Mouse (Mus musculus) heart, adult 2 months (tissue): ENCODE measurements around the gene 4931406P16Rik. TPM values are rescaled to one million over a fixed set of nuclear protein-coding genes. Genes with fewer than 3 reads are reported as not detected.

ENCODE experiments used
- DNase-seq, 2 experiments: peaks; one replicate each; pipeline ENCODE4 v3.0.0; 2021
- H3K27ac ChIP-seq: fragments of 200-600 bp; 2 replicates; pipeline ENCODE4 v1.8.1; 2022
- H3K27me3 ChIP-seq: fragments of 200-500 bp; 2 replicates; pipeline ENCODE4 v1.6.1; 2012; ENCODE audit warnings: mild to moderate bottlenecking, low read length, inconsistent platforms, mixed read lengths; ENCODE audit not compliant: control insufficient read depth, insufficient read depth
- H3K36me3 ChIP-seq: fragments of 200-500 bp; 2 replicates; pipeline ENCODE4 v1.6.1; 2012; ENCODE audit warnings: low read length, inconsistent platforms; ENCODE audit not compliant: control insufficient read depth, insufficient read depth
- H3K4me1 ChIP-seq: fragments of 200-500 bp; 2 replicates; pipeline ENCODE4 v1.6.1; 2011; ENCODE audit warnings: low read length; ENCODE audit not compliant: control insufficient read depth, insufficient read depth
- H3K4me3 ChIP-seq: fragments of 200-600 bp; 2 replicates; pipeline ENCODE4 v1.8.1; 2022
- H3K79me2 ChIP-seq: fragments of 200-500 bp; replicated peaks from 2 replicates; pipeline ENCODE4 v1.6.1; 2012; ENCODE audit warnings: mild to moderate bottlenecking, inconsistent platforms, low read length, moderate library complexity, mixed read lengths; ENCODE audit not compliant: control insufficient read depth, insufficient read depth
- H3K9ac ChIP-seq: fragments of 200-500 bp; 2 replicates; pipeline ENCODE4 v1.6.1; 2012; ENCODE audit warnings: low read depth, mild to moderate bottlenecking, control low read depth, inconsistent platforms, low read length, mixed read lengths
- CTCF ChIP-seq: fragments of 200-600 bp; IDR thresholded peaks from 2 replicates; pipeline ENCODE4 v1.8.1; 2022; ENCODE audit warnings: antibody characterized with exemption, mild to moderate bottlenecking, moderate library complexity
- EP300 ChIP-seq: fragments of 200-500 bp; IDR thresholded peaks from 2 replicates; pipeline ENCODE4 v1.6.1; 2011; ENCODE audit warnings: low read depth, low read length, control low read depth; ENCODE audit not compliant: insufficient read depth
- POLR2A ChIP-seq: fragments of 200-500 bp; IDR thresholded peaks from 2 replicates; pipeline ENCODE4 v1.6.1; 2011; ENCODE audit warnings: mild to moderate bottlenecking, low read depth, low read length, control low read depth; ENCODE audit not compliant: insufficient read depth
- WGBS: fragments of 180-500 bp; shearing (Covaris S2); methylation state at CpG from one replicate; pipeline ENCODE4 v1.1.7; 2018; 5-methylcytosine and 5-hydroxymethylcytosine counted together
- intact Hi-C: fragments of 180-260 bp; cut with DNase I; formaldehyde crosslinking; loops from one replicate; pipeline ENCODE4 v1.15.1; 2025
- polyA plus RNA-seq: library from polyadenylated mRNA; depleted of rRNA; stranded (reverse); fragments of >200 nt; gene quantifications from 2 replicates; pipeline ENCODE4 v1.2.3, GENCODE M21; 2012
- total RNA-seq, 2 experiments: library from RNA; stranded (reverse); gene quantifications; 2 replicates each; pipeline ENCODE4 v1.2.3; 2021

4931406P16Rik gene
- total and polyA plus RNA-seq, 3 experiments: 24.9 to 44.1 (median 40.7) TPM

DNA sequence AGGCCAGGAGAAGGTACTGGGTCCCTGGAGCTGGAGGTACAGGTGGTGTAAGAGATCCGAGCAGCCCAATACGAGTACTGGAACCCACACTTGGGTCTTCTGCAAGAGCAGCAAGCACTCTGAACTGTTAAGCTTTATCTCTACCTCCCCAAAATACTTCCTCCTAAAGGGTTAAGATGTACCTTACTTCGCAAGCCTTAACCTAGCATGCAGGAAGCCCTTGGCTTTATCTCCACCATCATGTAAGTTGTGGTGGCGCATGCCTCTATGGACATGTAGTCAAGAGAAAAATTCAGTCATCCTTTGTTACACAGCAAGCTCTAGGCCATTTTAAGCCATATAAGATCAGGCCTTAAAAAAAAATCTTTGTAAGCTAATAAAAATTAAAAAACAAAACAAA, 33.2 kb upstream of the 4931406P16Rik start:
- Histone ChIP-seq H3K36me3 (peaks cover 8% of the 10 kb centered on the region), H3K27me3 (no peaks in the 10 kb centered on the region), H3K27ac (no peak overlapping the region), H3K79me2 (no peaks in the 10 kb centered on the region), H3K4me1 (no peaks in the 10 kb centered on the region; the same call in 1 of the 2 replicates), H3K4me3 (no peak overlapping the region), H3K9ac (no peak overlapping the region)
- no peak for TF ChIP-seq CTCF
- TF ChIP-seq EP300: no peak
- TF ChIP-seq POLR2A: no peak
- DNase-seq: no peak
- intact Hi-C loops: no loop called here
- 91% methylated on average over 4 of the region's 4 CpGs for WGBS

DNA sequence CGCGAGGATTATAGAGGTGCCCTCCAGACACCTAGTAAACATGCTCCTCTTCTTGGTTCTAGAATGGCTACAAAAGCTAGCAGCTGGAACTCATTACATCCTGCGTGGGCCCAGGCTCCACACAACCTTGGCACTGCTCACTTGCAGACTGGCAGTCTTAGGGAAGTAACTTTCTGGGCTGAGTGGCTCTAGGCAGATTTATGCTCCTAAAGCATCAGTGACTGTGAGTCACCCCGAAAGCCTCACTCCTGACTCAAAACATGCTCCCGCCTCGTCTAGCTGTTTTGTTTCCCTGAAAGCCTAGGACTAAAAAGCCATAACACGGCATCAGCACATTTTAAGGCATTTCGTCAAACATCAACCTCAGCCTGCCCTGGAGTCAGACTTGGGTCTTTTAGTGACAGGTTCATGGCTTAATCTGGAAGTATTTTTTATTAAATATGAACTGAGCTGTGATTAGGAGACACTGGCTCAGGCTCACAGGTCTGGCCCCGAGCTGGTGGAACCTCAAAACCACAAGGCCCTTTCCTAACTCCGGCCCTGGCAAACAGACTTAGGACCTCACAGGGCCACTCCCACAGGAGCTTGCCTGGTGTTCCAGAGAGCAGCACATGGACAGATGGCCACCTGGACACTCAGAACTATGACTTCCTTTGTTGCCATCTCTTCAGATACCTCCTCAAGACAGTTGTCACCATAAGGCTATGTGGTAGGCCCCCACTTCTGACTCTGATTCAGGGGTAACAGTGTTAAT, 28.9 kb upstream of the 4931406P16Rik start:
- Histone ChIP-seq H3K36me3 (no peaks in the 10 kb centered on the region), H3K27me3 (no peaks in the 10 kb centered on the region), H3K27ac (no peak overlapping the region), H3K79me2 (no peaks in the 10 kb centered on the region), H3K4me1 (no peaks in the 10 kb centered on the region; the same call in 1 of the 2 replicates), H3K4me3 (no peak overlapping the region), H3K9ac (no peak overlapping the region)
- DNase-seq: no peak
- intact Hi-C loops: no loop called here
- no peak for TF ChIP-seq EP300
- no peak for TF ChIP-seq CTCF
- no peak for TF ChIP-seq POLR2A
- WGBS: 82% methylated on average over 10 of the region's 10 CpGs

DNA sequence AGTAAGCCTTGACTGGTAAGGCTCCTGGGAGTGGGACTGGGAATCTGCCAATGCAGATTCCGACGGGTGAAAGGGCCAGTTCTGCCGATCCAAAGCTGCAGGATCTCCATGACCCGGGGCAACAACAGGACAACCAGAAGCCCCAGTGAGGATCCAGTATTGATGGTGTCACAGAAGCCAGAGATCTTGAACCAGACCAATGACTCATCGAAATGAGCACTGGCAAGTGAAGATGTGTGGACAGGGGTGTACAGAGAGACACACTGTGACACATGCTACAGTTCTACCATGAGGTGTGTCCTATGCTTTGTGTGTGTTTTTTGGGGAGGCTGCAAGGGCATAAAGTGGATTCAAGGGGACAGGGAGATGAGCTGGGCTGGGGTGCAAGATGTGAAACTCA, 27.5 kb upstream of the 4931406P16Rik start:
- DNase-seq: no peak
- intact Hi-C loops: no loop called here
- no peaks in the 10 kb centered on the region for H3K79me2 ChIP-seq
- no peaks in the 10 kb centered on the region for H3K27me3 ChIP-seq
- WGBS: 68% methylated on average over 5 of the region's 5 CpGs
- H3K9ac ChIP-seq: no peak overlapping the region
- TF ChIP-seq POLR2A (no peak), CTCF (no peak), EP300 (no peak)
- no peaks in the 10 kb centered on the region for H3K36me3 ChIP-seq
- no peak overlapping the region for H3K27ac ChIP-seq
- H3K4me1 ChIP-seq: no peaks in the 10 kb centered on the region; the same call in 1 of the 2 replicates
- H3K4me3 ChIP-seq: no peak overlapping the region

DNA sequence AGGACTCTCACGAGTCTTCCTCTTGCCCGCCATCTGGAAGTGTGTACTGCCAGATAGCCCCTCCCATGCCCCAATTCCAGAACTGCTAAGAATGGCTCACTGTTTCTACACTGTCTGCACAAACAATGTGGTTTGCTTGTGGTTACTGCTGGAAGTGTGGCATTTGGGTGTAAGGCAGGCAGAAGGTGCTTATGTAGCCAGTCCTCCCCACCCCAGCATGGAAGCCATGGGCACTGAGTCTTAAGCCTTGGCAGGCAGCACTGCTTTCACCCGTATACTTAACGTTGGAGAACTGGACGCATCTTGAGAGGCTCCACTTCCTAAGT, 25.8 kb upstream of the 4931406P16Rik start:
- 74% methylated on average over 5 of the region's 5 CpGs for WGBS
- H3K4me3 ChIP-seq: no peak overlapping the region
- no peak overlapping the region for H3K9ac ChIP-seq
- TF ChIP-seq CTCF: no peak
- no peak for TF ChIP-seq EP300
- no peak for TF ChIP-seq POLR2A
- no peaks in the 10 kb centered on the region for H3K36me3 ChIP-seq
- no peak overlapping the region for H3K27ac ChIP-seq
- intact Hi-C loops: loop anchor here (5.0 kb wide), 1 partner anchor 72 kb away; no protein-coding TSS in a partner anchor
- H3K79me2 ChIP-seq: no peaks in the 10 kb centered on the region
- no peak for DNase-seq
- H3K27me3 ChIP-seq: no peaks in the 10 kb centered on the region
- no peaks in the 10 kb centered on the region; the same call in 1 of the 2 replicates for H3K4me1 ChIP-seq

DNA sequence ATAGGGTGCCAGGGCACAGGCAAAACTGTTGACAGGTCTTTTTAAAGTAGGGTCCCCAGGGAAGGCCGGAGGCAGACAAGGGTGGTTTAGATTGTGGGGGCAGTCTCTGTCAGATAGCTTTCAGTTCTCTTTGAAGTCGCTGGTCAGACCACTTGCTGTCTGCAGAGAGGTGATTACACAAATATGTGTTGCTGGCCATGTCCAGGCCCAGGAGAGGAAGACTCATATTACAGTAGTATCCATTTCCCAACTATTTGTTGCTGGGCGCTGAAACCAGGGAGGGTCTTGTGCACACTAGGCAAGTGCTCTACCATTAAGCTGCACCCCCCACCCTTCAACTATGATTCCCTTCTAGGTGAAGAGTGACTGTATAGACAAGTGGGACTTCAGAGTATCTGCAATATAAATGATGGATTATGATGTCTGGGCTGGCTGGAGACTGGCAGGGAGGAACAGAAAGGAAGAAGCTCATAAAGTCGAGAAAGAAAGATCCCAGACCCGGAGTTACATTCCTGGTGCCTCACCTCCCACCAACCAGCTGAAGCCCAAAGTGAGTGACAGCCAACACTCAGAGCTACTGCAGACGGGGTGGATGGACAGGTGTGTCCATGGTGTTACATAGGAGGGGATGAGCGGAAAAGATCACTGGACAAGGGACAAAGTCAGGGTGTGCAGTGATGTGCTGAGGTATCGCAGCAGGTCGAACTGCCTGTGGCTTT, 25.3 kb upstream of the 4931406P16Rik start:
- no peak overlapping the region for H3K9ac ChIP-seq
- H3K4me3 ChIP-seq: no peak overlapping the region
- no peaks in the 10 kb centered on the region for H3K79me2 ChIP-seq
- H3K27me3 ChIP-seq: no peaks in the 10 kb centered on the region
- DNase-seq: no peak
- TF ChIP-seq CTCF (no peak), EP300 (no peak), POLR2A (no peak)
- WGBS: 61% methylated on average over 9 of the region's 9 CpGs
- no peaks in the 10 kb centered on the region for H3K36me3 ChIP-seq
- H3K4me1 ChIP-seq: no peaks in the 10 kb centered on the region; the same call in 1 of the 2 replicates
- no peak overlapping the region for H3K27ac ChIP-seq
- intact Hi-C loops: loop anchor here (5.0 kb wide), 1 partner anchor 71 kb away; no protein-coding TSS in a partner anchor

DNA sequence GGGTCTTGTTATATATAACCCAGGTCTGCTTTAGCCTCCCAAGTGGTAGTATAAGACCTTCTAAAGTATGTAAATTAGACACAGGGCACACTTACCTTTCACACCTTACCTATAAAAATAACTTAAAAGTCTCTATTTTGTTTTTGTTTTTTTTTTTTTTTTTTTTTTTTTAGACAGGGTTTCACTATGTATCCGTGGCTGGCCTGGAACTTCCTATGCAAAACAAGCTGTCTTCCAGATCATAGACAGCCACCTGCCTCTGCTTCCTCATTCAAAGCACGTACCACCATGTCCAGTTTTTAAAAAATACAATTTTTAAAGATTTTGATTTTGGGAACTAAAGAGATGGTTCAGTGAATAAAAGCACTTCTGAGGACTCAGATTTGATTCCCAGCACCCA, 23.9 kb upstream of the 4931406P16Rik start:
- intact Hi-C loops: loop anchor here (5.0 kb wide), 1 partner anchor 70 kb away; no protein-coding TSS in a partner anchor
- no peaks in the 10 kb centered on the region for H3K27me3 ChIP-seq

More for the DNA sequence above, 23.9 kb upstream of the 4931406P16Rik start:
- Histone ChIP-seq H3K4me3 (no peak overlapping the region), H3K79me2 (no peaks in the 10 kb centered on the region), H3K9ac (no peak overlapping the region), H3K36me3 (no peaks in the 10 kb centered on the region), H3K4me1 (no peaks in the 10 kb centered on the region), H3K27ac (no peak overlapping the region)
- WGBS: 61% methylated on average over 2 of the region's 2 CpGs
- DNase-seq: no peak
- no peak for TF ChIP-seq CTCF
- TF ChIP-seq EP300: no peak
- TF ChIP-seq POLR2A: no peak
